Mouse (Mus musculus) CD4-positive helper T cell, adult 2 months (primary cell): ENCODE measurements at regions not wholly inside any gene's neighbourhood (a gene's known extent, or its start where the extent isn't known, plus 50 kb on each side); places are given as distances from the start of the nearest gene placed in this dataset.

ENCODE experiments used
- DNase-seq: peaks from one replicate; pipeline ENCODE4 v3.0.0-alpha.2; 2012; ENCODE audit warnings: low read depth, missing footprints, low spot score

GRCm38 (mm10) chr6:8831204-8831603 lies 52.9 kb upstream of the Ica1 start:
- DNase-seq = peak; percentile 23

DNA sequence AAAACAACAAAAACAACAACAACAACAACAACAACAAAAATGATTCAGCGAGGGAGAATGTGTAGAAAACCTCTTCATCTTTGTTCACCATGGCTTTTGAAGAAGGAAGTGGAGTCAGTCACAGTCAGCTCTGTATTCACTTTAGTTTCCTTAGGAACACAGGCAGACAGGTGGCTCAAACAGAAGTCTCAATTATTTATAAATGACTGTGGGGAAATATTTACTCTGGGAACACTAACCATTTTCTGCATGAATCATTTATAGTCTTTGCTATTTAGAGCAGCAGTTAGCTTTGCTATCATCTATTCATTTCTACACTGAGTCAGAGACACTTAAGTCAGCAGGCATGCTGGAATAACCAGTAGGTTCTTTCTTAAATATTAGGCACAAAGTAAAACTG lies 54.6 kb upstream of the Ica1 start:
- DNase-seq = no peak

DNA sequence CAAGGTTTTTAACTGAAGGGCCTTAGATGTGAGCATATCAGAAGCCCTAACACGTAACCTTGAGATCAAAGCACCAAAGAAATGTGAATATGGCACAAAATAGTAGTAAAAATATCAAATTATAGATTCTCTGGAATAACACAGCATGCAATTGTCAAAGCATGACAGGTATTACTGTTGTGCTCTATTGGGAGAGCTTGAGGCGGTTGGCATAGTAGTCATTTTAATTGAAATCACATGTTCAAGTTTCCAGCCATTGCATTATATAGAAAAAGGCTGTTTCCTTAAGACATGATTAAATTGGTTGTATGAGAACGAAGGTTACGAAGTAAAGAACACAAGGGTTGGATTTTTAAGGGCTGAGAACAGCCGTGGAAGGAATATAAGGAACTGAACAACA lies 75.4 kb upstream of the Ica1 start:
- DNase-seq = no peak

- no peak for DNase-seq
Measured at GRCm38 (mm10) chr6:8860581-8860980, 82.3 kb upstream of the Ica1 start.

DNA sequence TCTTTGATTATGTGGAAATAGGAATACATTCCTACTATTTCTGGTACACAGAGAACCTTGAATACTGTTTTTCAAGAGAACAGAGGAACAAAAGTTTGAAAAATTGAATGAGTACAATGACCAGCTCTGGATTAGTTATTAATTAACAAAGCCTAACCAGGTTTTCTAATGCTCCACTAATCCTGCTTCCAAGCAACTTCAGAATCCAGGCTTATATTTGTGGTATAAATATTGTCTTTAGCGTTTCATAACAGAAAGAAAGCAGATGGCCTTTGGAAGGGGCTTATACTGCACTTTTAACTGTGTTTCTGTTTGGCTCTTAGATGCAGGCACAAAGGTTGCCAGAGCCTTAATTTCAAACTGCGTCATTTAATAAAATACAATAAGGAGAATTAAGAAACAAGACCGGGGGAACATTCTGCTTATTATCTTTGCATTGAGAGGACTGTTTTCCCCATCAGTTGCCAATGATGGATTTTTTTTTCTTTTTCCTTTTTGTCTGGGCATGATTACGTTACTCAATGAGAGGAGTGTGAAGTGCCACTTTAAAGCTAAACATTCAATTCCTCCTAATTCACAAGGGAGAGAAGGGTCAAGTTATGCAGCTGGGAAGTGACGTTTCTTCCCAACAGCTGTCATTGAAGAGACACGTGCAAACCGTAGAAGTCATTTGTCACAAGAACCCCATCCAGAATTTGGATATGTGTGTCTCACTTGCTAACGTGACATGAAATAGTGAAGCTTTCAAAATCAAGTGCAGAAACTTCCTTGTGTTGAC lies 84.2 kb upstream of the Nxph1 start:
- DNase-seq = no peak

DNA sequence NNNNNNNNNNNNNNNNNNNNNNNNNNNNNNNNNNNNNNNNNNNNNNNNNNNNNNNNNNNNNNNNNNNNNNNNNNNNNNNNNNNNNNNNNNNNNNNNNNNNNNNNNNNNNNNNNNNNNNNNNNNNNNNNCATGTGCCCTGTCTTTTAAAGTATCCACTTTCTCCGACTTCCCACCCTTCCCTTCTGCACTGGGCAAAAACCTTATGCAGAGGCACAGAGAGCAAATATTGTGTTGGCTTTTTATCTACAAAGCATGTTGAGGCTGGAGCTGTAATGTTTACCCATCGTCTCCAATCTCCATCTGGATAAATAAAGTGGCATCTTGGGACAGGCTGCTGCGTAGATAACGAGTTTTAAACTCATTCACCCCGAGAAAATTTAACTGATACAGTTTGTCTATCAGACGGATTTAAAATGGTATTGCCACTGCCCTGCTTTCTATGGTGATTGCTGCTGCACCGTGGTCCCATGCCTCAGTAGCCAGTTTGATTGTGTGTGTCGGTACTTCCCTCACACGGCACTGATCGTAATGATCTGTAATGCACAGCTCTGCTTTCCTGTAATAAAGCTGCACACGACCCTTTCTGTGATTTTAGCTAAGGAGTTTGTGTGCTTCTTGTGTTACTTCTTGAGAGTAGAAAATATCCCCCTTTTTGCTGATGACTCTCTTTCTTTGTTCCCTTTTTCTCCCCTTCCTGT lies 70.7 kb upstream of the Nxph1 start:
- no peak for DNase-seq

- DNase-seq = no peak
Measured at GRCm38 (mm10) chr6:8893665-8894064, 54.6 kb upstream of the Nxph1 start.

- no peak for DNase-seq
Measured at GRCm38 (mm10) chr6:8896097-8896496, 52.1 kb upstream of the Nxph1 start.

- no peak for DNase-seq
Measured at GRCm38 (mm10) chr6:8896822-8897221, 51.4 kb upstream of the Nxph1 start.

DNA sequence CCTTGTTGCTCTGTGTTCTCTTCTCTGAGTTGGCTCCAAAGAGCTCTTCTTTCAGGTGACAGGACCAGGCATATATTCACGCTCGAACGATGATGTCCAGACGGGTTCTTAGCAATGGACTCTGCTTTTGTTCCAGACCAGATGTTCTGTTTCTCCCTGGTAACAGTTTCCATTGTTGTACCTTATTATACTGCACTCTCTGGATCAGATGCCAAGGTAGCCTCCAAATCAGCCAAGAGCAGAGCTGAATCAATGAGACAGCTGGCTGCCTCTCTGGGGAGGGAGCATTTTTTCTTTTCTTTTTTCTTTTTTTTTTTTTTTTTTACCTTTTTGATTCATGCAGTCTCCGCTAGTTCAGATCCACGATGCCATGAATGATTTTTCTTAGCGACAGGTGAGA lies 50.9 kb upstream of the Nxph1 start:
- no peak for DNase-seq

GRCm38 (mm10) chr6:8898268-8898667 lies 50.0 kb upstream of the Nxph1 start:
- DNase-seq = no peak
